Mouse (Mus musculus): ENCODE data around the gene Herc1. TPM values are rescaled to one million over a fixed set of nuclear protein-coding genes. Genes with fewer than 3 reads are reported as not detected.
"Not testable (repeated sequence)": the region's sequence is repeated elsewhere in the genome, so short reads cannot be mapped to it uniquely, and the experiment has no call there.

Herc1 gene
- polyA plus RNA-seq, 1 experiment from 2014 or later, result 39.4 TPM

GRCm38 (mm10) chr9:66370334-66370733 is 20.1 kb downstream of the Herc1 start:
- Histone ChIP-seq H3K9ac (ENCODE audit: low read depth, low read length) (no peak overlapping the region), H3K27me3 (replicated peaks; ENCODE audit: control insufficient read depth, insufficient read depth, low read length) (no peaks in the 10 kb centered on the region), H3K4me1 (ENCODE audit: control insufficient read depth, insufficient read depth, low read depth, low read length) (no peaks in the 10 kb centered on the region), H3K9me3 (ENCODE audit: control insufficient read depth, low read length) (no peaks in the 10 kb centered on the region), H3K4me3 (ENCODE audit: low read length) (no peak overlapping the region), H3K36me3 (ENCODE audit: control insufficient read depth, insufficient read depth, low read length) (peaks cover 13% of the 10 kb centered on the region), H3K4me2 (ENCODE audit: low read length) (no peak overlapping the region), H3K27ac (ENCODE audit: low read depth, low read length) (no peak overlapping the region)
- no peak for ATAC-seq
- 72% methylated on average over 3 of the region's 3 CpGs for WGBS

DNA sequence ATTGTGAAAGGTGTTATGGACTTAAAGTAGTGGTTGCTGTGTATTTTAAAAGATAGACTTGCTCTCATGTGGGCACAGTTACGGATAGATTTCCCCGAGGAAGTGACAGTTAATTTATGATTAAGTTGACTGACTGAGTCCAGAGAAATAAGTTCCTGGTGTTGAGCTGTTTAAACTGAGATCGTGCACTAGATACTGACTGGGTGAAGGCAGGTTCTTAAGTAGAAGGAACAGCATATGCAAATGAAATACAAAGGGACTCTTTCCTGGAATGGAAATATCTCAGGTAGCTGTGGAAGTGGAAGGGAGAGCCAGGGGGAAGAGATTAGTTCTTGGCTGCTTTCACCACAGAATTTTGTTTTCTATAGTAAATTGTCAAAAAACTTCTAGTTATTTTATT is 20.6 kb downstream of the Herc1 start:
- no peaks in the 10 kb centered on the region for H3K9me3 ChIP-seq (ENCODE audit: control insufficient read depth, low read length)
- H3K4me1 ChIP-seq (ENCODE audit: control insufficient read depth, insufficient read depth, low read depth, low read length), result no peaks in the 10 kb centered on the region
- peaks cover 13% of the 10 kb centered on the region for H3K36me3 ChIP-seq (ENCODE audit: control insufficient read depth, insufficient read depth, low read length)
- no peaks in the 10 kb centered on the region for H3K27me3 ChIP-seq (replicated peaks; ENCODE audit: control insufficient read depth, insufficient read depth, low read length)
- no peak overlapping the region for H3K9ac ChIP-seq (ENCODE audit: low read depth, low read length)
- 71% methylated on average over 3 of the region's 3 CpGs for WGBS
- no peak overlapping the region for H3K4me3 ChIP-seq (ENCODE audit: low read length)
- no peak for ATAC-seq
- H3K4me2 ChIP-seq (ENCODE audit: low read length), result no peak overlapping the region
- H3K27ac ChIP-seq (ENCODE audit: low read depth, low read length), result no peak overlapping the region

- no peak for ATAC-seq
- H3K4me1 ChIP-seq (ENCODE audit: control insufficient read depth, insufficient read depth, low read depth, low read length), result no peaks in the 10 kb centered on the region
- no peak overlapping the region for H3K9ac ChIP-seq (ENCODE audit: low read depth, low read length)
- no peaks in the 10 kb centered on the region for H3K9me3 ChIP-seq (ENCODE audit: control insufficient read depth, low read length)
- no peak overlapping the region for H3K27ac ChIP-seq (ENCODE audit: low read depth, low read length)
- 96% methylated on average over 3 of the region's 3 CpGs for WGBS
- no peak overlapping the region for H3K4me2 ChIP-seq (ENCODE audit: low read length)
- H3K27me3 ChIP-seq (replicated peaks; ENCODE audit: control insufficient read depth, insufficient read depth, low read length), result no peaks in the 10 kb centered on the region
- H3K36me3 ChIP-seq (ENCODE audit: control insufficient read depth, insufficient read depth, low read length), result peaks cover 13% of the 10 kb centered on the region
- no peak overlapping the region for H3K4me3 ChIP-seq (ENCODE audit: low read length)
Observed at GRCm38 (mm10) chr9:66373432-66373831, 23.2 kb downstream of the Herc1 start.

GRCm38 (mm10) chr9:66374495-66375478 is 24.5 kb downstream of the Herc1 start:
- Histone ChIP-seq H3K4me2 (ENCODE audit: low read length) (no peak overlapping the region), H3K27ac (ENCODE audit: low read depth, low read length) (no peak overlapping the region)

DNA sequence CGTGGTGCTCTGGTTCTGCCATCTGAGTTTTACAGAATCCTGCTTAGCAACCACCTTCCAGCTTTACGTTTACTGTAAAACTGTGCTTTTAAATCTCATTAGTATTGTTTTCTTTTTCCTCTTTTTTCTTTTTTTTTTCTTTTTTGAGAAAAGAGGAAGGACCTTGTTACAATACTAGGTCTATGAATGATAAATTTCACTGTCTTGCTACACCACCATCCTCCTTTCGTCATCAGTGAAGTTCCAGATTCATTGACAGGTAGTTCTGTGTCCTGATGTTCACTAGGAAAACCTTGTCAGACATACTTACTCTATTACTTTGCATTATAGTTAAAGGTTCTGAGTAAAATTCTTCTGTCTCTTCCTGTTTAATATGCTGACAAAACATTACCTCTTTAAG is 33.2 kb downstream of the Herc1 start:
- no peak for ATAC-seq
- Histone ChIP-seq H3K4me2 (ENCODE audit: low read length) (no peak overlapping the region), H3K4me1 (ENCODE audit: control insufficient read depth, insufficient read depth, low read depth, low read length) (no peaks in the 10 kb centered on the region), H3K9ac (ENCODE audit: low read depth, low read length) (no peak overlapping the region), H3K9me3 (ENCODE audit: control insufficient read depth, low read length) (no peaks in the 10 kb centered on the region), H3K27me3 (replicated peaks; ENCODE audit: control insufficient read depth, insufficient read depth, low read length) (no peaks in the 10 kb centered on the region), H3K36me3 (ENCODE audit: control insufficient read depth, insufficient read depth, low read length) (peaks cover 8% of the 10 kb centered on the region; the same call in 1 of the 2 replicates), H3K27ac (ENCODE audit: low read depth, low read length) (no peak overlapping the region), H3K4me3 (ENCODE audit: low read length) (no peak overlapping the region)
- 95% methylated on average over 3 of the region's 3 CpGs for WGBS

More at GRCm38 (mm10) chr9:66374495-66375478, 24.5 kb downstream of the Herc1 start:
- H3K36me3 ChIP-seq (ENCODE audit: control insufficient read depth, insufficient read depth, low read length), result peaks cover 13% of the 10 kb centered on the region
- H3K9me3 ChIP-seq (ENCODE audit: control insufficient read depth, low read length), result no peaks in the 10 kb centered on the region
- H3K4me3 ChIP-seq (ENCODE audit: low read length), result no peak overlapping the region
- H3K9ac ChIP-seq (ENCODE audit: low read depth, low read length), result no peak overlapping the region
- no peak for ATAC-seq
- H3K27me3 ChIP-seq (replicated peaks; ENCODE audit: control insufficient read depth, insufficient read depth, low read length), result no peaks in the 10 kb centered on the region
- no peaks in the 10 kb centered on the region for H3K4me1 ChIP-seq (ENCODE audit: control insufficient read depth, insufficient read depth, low read depth, low read length)

DNA sequence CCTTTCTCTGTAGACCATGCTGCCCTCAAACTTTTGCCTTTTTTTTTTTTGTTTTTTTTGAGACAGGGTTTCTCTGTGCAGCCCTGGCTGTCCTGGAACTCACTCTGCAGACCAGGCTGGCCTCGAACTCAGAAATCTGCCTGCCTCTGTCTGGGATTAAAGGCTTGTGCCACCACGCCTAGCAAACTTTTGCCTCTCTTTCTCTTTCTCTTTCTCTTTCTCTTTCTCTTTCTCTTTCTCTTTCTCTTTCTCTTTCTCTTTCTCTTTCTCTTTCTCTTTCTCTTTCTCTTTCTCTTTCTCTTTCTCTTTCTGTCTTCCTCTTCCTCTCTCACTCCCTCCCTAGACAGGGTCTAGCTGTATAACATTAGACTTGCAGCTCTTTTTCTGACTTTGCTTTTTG is 40.1 kb downstream of the Herc1 start:
- WGBS, result 100% methylated on average over 2 of the region's 2 CpGs
- H3K9ac ChIP-seq (ENCODE audit: low read depth, low read length); H3K4me1 ChIP-seq (ENCODE audit: control insufficient read depth, insufficient read depth, low read depth, low read length); H3K4me3 ChIP-seq (ENCODE audit: low read length); ATAC-seq; H3K4me2 ChIP-seq (ENCODE audit: low read length); H3K9me3 ChIP-seq (ENCODE audit: control insufficient read depth, low read length); H3K27ac ChIP-seq (ENCODE audit: low read depth, low read length); H3K27me3 ChIP-seq (replicated peaks; ENCODE audit: control insufficient read depth, insufficient read depth, low read length): not testable (repeated sequence)
- H3K36me3 ChIP-seq (ENCODE audit: control insufficient read depth, insufficient read depth, low read length), result peaks cover 16% of the 10 kb centered on the region; the same call in 1 of the 2 replicates

GRCm38 (mm10) chr9:66393304-66393703 is 43.1 kb downstream of the Herc1 start:
- no peak for ATAC-seq
- 96% methylated on average over 5 of the region's 5 CpGs for WGBS
- H3K9me3 ChIP-seq (ENCODE audit: control insufficient read depth, low read length), result no peaks in the 10 kb centered on the region
- H3K36me3 ChIP-seq (ENCODE audit: control insufficient read depth, insufficient read depth, low read length), result peaks cover 18% of the 10 kb centered on the region
- H3K27ac ChIP-seq (ENCODE audit: low read depth, low read length), result no peak overlapping the region
- H3K27me3 ChIP-seq (replicated peaks; ENCODE audit: control insufficient read depth, insufficient read depth, low read length), result no peaks in the 10 kb centered on the region
- H3K4me3 ChIP-seq (ENCODE audit: low read length), result no peak overlapping the region
- H3K4me1 ChIP-seq (ENCODE audit: control insufficient read depth, insufficient read depth, low read depth, low read length), result no peaks in the 10 kb centered on the region
- no peak overlapping the region for H3K9ac ChIP-seq (ENCODE audit: low read depth, low read length)
- H3K4me2 ChIP-seq (ENCODE audit: low read length), result no peak overlapping the region

GRCm38 (mm10) chr9:66423492-66423891 is 73.2 kb downstream of the Herc1 start:
- Histone ChIP-seq H3K36me3 (ENCODE audit: control insufficient read depth, insufficient read depth, low read length) (peaks cover 5% of the 10 kb centered on the region), H3K27ac (ENCODE audit: low read depth, low read length) (no peak overlapping the region), H3K4me3 (ENCODE audit: low read length) (no peak overlapping the region), H3K9me3 (ENCODE audit: control insufficient read depth, low read length) (no peaks in the 10 kb centered on the region), H3K27me3 (replicated peaks; ENCODE audit: control insufficient read depth, insufficient read depth, low read length) (no peaks in the 10 kb centered on the region), H3K4me2 (ENCODE audit: low read length) (no peak overlapping the region), H3K4me1 (ENCODE audit: control insufficient read depth, insufficient read depth, low read depth, low read length) (no peaks in the 10 kb centered on the region), H3K9ac (ENCODE audit: low read depth, low read length) (no peak overlapping the region)
- no peak for ATAC-seq

DNA sequence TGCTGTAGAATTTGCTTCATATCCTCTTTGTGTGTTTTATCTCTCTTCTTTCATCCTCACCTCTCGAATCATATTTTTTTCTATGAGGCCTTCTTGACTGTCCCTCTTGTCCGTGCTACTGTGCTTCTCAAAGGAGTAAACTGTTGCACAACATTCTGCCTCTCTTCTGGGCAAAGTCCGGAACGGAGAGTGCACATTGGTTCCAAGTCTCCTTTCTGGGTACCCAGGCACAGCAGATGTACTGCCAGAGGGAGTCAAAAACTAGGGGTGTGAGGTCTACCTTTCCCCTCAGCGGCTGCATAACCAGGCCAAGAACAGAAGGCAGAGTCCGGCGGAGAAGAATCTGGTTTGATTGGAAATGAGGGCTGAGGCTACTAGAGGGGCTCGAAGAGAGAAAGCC is 89.8 kb downstream of the Herc1 start:
- no peaks in the 10 kb centered on the region for H3K4me1 ChIP-seq (ENCODE audit: control insufficient read depth, insufficient read depth, low read depth, low read length)
- H3K27me3 ChIP-seq (replicated peaks; ENCODE audit: control insufficient read depth, insufficient read depth, low read length), result no peaks in the 10 kb centered on the region
- H3K4me3 ChIP-seq (ENCODE audit: low read length), result no peak overlapping the region
- H3K9me3 ChIP-seq (ENCODE audit: control insufficient read depth, low read length), result no peaks in the 10 kb centered on the region
- H3K9ac ChIP-seq (ENCODE audit: low read depth, low read length), result no peak overlapping the region
- no peak overlapping the region for H3K27ac ChIP-seq (ENCODE audit: low read depth, low read length)
- H3K36me3 ChIP-seq (ENCODE audit: control insufficient read depth, insufficient read depth, low read length), result peaks cover 13% of the 10 kb centered on the region; the same call in 1 of the 2 replicates
- H3K4me2 ChIP-seq (ENCODE audit: low read length), result no peak overlapping the region
- WGBS, result 94% methylated on average over 8 of the region's 8 CpGs
- no peak for ATAC-seq

All from hindbrain, embryonic 16.5 days (tissue).